Mouse (Mus musculus) thymus, adult 2 months (tissue): ENCODE results near the gene Hmbs.

Experiments
- CTCF ChIP-seq: fragments of 200-500 bp; IDR thresholded peaks from 2 replicates; pipeline ENCODE4 v1.5.1; 2012; ENCODE audit warnings: mild to moderate bottlenecking, control low read depth, low read length, moderate library complexity, borderline replicate concordance; ENCODE audit not compliant: control insufficient read depth, poor library complexity, insufficient read depth; ENCODE audit errors: extremely low read depth
- POLR2A ChIP-seq: fragments of 200-500 bp; IDR thresholded peaks from 2 replicates; pipeline ENCODE4 v1.6.1; 2012; ENCODE audit warnings: mild to moderate bottlenecking, low read length, control low read depth, moderate library complexity; ENCODE audit not compliant: control insufficient read depth, poor library complexity, insufficient read depth; ENCODE audit errors: extremely low read depth

- TF ChIP-seq POLR2A (no peak), CTCF (no peak)
These were observed 3.6 kb upstream of the Hmbs start for GRCm38 (mm10) chr9:44347621-44348020.
